Mouse (Mus musculus): ENCODE data around the gene Midn.

- TF ChIP-seq POLR2A (IDR thresholded peaks at IDR 0.05; ENCODE audit: control insufficient read depth, low read depth, low read length): no peak
- TF ChIP-seq CTCF (IDR thresholded peaks at IDR 0.05; ENCODE audit: control insufficient read depth, insufficient read depth, insufficient replicate concordance, low read depth, low read length): no peak
These were observed 32.2 kb downstream of the Midn start for GRCm38 (mm10) chr10:80180288-80180687.

Measured in testis, adult 2 months (tissue).